Mouse (Mus musculus): ENCODE results near the gene Ypel2. TPM values are rescaled to one million over a fixed set of nuclear protein-coding genes. Genes with fewer than 3 reads are reported as not detected.
A peak's percentile ranks its signal among the peaks of the same experiment; 100 is the strongest.

Ypel2 gene
- polyA plus RNA-seq, 1 experiment from 2014 or later: 3.2 TPM

DNA sequence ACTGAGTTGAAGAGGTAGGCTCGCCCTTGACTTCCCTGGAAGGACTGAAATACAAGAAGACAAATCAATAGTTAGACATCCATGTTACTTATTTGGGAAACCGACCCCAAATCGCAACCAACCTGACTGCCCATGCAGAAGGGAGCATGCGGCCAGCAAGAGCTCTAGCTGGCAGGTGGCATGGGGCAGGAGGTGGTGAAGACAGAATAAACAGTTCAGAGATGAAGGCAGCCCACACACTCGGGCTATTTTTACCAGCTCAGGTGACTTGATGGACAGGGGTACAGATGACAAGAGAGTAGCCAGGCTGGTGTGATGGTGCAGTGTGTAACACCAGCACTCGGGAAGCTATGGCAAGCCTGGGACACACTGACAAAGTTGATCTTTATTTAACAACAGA lies 47.6 kb downstream of the Ypel2 start:
- H3K4me3 ChIP-seq (replicated peaks; ENCODE audit: low read length): no peak overlapping the region
- no peak for DNase-seq (ENCODE audit: low spot score)
- no peak overlapping the region for H3K9ac ChIP-seq
- ATAC-seq (ENCODE audit: low FRiP score): no peak
- H3K27me3 ChIP-seq (ENCODE audit: control insufficient read depth, insufficient read depth, low read length): no peaks in the 10 kb centered on the region
- WGBS: 81% methylated on average over 6 of the region's 6 CpGs
- H3K27ac ChIP-seq: no peak overlapping the region
- H3K4me1 ChIP-seq (replicated peaks; ENCODE audit: control insufficient read depth, insufficient read depth, low read length): peaks cover 13% of the 10 kb centered on the region
- H3K9me3 ChIP-seq (ENCODE audit: control insufficient read depth, low read length): no peaks in the 10 kb centered on the region
- H3K36me3 ChIP-seq (replicated peaks; ENCODE audit: control insufficient read depth, insufficient read depth): peaks cover 14% of the 10 kb centered on the region
- no peak overlapping the region for H3K4me2 ChIP-seq (replicated peaks)

DNA sequence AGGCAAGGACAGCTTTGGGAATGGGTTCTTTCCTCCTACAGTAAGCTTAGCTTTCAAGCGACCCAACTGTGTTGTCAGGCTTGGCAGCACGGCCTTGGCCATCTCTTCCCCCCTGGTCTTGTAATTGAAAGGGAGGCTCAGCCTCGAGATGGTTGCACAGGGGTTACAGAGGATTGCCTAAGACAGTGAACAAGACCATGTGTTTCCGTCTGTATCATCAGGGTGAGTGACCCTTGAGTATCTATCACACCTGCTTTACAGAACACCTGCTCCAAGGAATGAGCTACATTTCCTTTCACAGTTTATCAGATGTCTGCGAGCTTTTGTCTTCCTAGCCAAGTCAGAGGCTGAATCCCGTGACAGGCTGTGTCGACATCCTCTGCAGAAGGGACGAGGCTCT lies 48.4 kb downstream of the Ypel2 start:
- no peak for ATAC-seq (ENCODE audit: low FRiP score)

DNA sequence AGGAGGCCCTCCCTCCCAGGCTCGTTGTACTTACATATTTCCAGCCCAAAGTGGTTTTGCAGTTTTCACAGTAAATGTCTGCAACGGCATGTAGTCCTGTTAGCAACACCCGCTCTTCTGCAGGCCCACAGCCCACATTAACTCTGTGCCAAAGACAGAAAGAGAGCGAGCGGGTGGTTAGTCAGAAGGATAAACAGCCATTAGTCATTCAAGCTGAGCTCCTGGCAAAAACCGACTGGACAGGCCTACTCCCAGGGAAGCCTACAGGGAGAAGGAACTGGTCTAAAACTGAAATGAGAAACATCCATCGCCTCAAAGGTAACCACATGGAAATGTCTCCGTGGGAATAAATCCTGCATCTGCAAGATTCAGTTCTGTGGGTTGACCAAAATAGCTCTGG lies 49.0 kb downstream of the Ypel2 start:
- Histone ChIP-seq H3K9me3 (ENCODE audit: control insufficient read depth, low read length) (no peaks in the 10 kb centered on the region), H3K9ac (no peak overlapping the region), H3K4me1 (replicated peaks; ENCODE audit: control insufficient read depth, insufficient read depth, low read length) (peaks cover 8% of the 10 kb centered on the region), H3K4me3 (replicated peaks; ENCODE audit: low read length) (no peak overlapping the region), H3K27ac (no peak overlapping the region), H3K36me3 (replicated peaks; ENCODE audit: control insufficient read depth, insufficient read depth) (peaks cover 14% of the 10 kb centered on the region), H3K4me2 (replicated peaks) (no peak overlapping the region), H3K27me3 (ENCODE audit: control insufficient read depth, insufficient read depth, low read length) (no peaks in the 10 kb centered on the region)
- ATAC-seq (ENCODE audit: low FRiP score) (no peak), DNase-seq (ENCODE audit: low spot score) (no peak)
- WGBS: 75% methylated on average over 8 of the region's 8 CpGs

More for the DNA sequence above, 48.4 kb downstream of the Ypel2 start:
- Histone ChIP-seq H3K4me3 (replicated peaks; ENCODE audit: low read length) (no peak overlapping the region), H3K9ac (no peak overlapping the region), H3K9me3 (ENCODE audit: control insufficient read depth, low read length) (no peaks in the 10 kb centered on the region), H3K36me3 (replicated peaks; ENCODE audit: control insufficient read depth, insufficient read depth) (peaks cover 14% of the 10 kb centered on the region), H3K27ac (no peak overlapping the region), H3K27me3 (ENCODE audit: control insufficient read depth, insufficient read depth, low read length) (no peaks in the 10 kb centered on the region), H3K4me2 (replicated peaks) (no peak overlapping the region), H3K4me1 (replicated peaks; ENCODE audit: control insufficient read depth, insufficient read depth, low read length) (peaks cover 11% of the 10 kb centered on the region)
- 78% methylated on average over 8 of the region's 8 CpGs for WGBS
- no peak for DNase-seq (ENCODE audit: low spot score)

DNA sequence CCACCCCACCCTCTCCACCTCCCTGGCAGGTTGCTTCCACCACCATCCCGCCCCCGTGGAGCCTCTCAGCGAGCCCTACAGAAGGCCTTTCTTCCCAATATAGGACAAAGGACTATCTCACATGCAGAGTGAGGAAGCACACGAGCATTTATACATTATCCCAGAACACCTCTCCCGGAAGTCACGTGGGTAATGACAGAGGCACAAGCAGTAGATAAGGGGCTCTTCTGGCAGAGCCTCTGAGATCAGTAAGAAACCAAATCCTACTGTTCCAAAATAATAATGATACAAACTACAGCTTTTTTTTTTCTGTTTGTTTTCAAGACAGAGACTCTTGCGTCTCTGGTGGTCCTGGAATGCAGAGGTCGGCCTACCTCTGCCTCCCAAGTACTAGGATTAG lies 51.6 kb downstream of the Ypel2 start:
- H3K4me1 ChIP-seq (replicated peaks; ENCODE audit: control insufficient read depth, insufficient read depth, low read length): peaks cover 8% of the 10 kb centered on the region
- no peak overlapping the region for H3K27ac ChIP-seq
- no peaks in the 10 kb centered on the region for H3K27me3 ChIP-seq (ENCODE audit: control insufficient read depth, insufficient read depth, low read length)
- no peak overlapping the region for H3K9ac ChIP-seq
- no peaks in the 10 kb centered on the region for H3K9me3 ChIP-seq (ENCODE audit: control insufficient read depth, low read length)
- H3K4me2 ChIP-seq (replicated peaks): no peak overlapping the region
- no peak overlapping the region for H3K4me3 ChIP-seq (replicated peaks; ENCODE audit: low read length)
- peaks cover 14% of the 10 kb centered on the region for H3K36me3 ChIP-seq (replicated peaks; ENCODE audit: control insufficient read depth, insufficient read depth)
- ATAC-seq (ENCODE audit: low FRiP score) (no peak), DNase-seq (ENCODE audit: low spot score) (no peak)
- WGBS: 91% methylated on average over 8 of the region's 8 CpGs

DNA sequence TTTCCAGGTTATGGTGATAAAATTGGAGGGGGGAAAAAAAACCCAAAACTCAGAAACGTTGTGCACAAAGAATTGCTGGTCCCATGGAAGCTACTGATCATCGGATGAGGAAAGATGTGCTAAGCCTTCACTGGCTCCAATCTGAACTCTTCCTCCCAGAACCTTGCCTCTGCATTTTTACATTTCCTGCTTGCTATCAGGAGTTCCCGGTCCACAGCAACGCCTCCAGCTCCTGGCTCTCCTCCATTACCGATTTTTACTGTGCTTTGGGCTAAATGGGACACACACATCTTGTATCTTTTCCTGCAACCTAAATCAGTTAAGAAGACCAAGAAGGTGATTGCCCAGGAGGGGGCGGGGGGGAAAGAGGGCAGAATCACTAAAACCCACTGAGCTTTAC lies 54.0 kb downstream of the Ypel2 start:
- ATAC-seq (ENCODE audit: low FRiP score): no peak
- Histone ChIP-seq H3K36me3 (replicated peaks; ENCODE audit: control insufficient read depth, insufficient read depth) (peaks cover 14% of the 10 kb centered on the region), H3K4me2 (replicated peaks) (no peak overlapping the region), H3K4me1 (replicated peaks; ENCODE audit: control insufficient read depth, insufficient read depth, low read length) (no peaks in the 10 kb centered on the region), H3K27me3 (ENCODE audit: control insufficient read depth, insufficient read depth, low read length) (no peaks in the 10 kb centered on the region), H3K9ac (no peak overlapping the region), H3K9me3 (ENCODE audit: control insufficient read depth, low read length) (no peaks in the 10 kb centered on the region), H3K4me3 (replicated peaks; ENCODE audit: low read length) (no peak overlapping the region), H3K27ac (no peak overlapping the region)
- no peak for DNase-seq (ENCODE audit: low spot score)
- WGBS: 84% methylated on average over 6 of the region's 6 CpGs

DNA sequence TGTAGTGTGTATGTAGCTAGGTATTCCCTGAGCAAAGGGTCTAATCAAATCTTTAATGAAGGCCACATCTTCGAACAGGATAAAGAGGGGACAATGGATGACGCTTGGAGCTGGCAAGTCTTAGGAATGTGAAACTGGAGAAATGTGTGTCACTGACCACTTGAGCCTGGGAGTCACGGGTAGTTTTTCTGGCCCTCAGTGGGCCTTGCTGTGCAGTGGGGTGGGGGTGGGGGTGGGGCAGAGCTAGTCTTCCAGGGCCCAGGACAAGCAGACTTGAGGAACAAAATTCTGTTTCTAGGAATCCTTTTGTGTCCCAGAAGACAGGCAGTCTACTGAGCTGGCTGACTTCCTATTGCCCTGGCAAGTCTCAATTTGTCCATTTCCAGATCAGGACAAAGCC lies 55.0 kb downstream of the Ypel2 start:
- DNase-seq (ENCODE audit: low spot score) (no peak), ATAC-seq (ENCODE audit: low FRiP score) (no peak)
- Histone ChIP-seq H3K36me3 (replicated peaks; ENCODE audit: control insufficient read depth, insufficient read depth) (peaks cover 6% of the 10 kb centered on the region; the same call in 1 of the 2 replicates), H3K4me1 (replicated peaks; ENCODE audit: control insufficient read depth, insufficient read depth, low read length) (no peaks in the 10 kb centered on the region), H3K4me2 (replicated peaks) (no peak overlapping the region), H3K4me3 (replicated peaks; ENCODE audit: low read length) (no peak overlapping the region), H3K9me3 (ENCODE audit: control insufficient read depth, low read length) (no peaks in the 10 kb centered on the region), H3K9ac (no peak overlapping the region), H3K27me3 (ENCODE audit: control insufficient read depth, insufficient read depth, low read length) (no peaks in the 10 kb centered on the region), H3K27ac (no peak overlapping the region)
- 76% methylated on average over 3 of the region's 3 CpGs for WGBS

DNA sequence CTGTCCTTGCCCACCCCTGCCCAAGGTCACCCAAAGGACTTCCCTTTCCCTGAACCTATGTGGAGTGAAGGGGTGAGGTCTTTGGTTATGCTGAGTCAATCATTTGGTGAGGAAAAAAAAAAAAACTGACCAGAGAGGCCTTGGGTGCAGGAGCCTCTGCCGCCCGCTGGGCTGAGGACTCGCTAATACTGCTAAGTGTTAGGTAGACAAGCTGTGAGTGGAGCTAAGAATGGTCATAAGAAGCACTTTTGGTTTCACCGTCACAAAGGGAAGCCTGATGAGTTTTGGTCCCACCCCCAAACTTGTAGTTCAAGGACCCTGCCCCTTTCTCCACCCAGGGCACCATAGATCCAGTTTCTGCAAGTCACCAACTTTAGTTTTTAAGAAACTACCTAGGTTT lies 55.4 kb downstream of the Ypel2 start:
- Histone ChIP-seq H3K36me3 (replicated peaks; ENCODE audit: control insufficient read depth, insufficient read depth) (peaks cover 1% of the 10 kb centered on the region; the same call in 1 of the 2 replicates), H3K9me3 (ENCODE audit: control insufficient read depth, low read length) (no peaks in the 10 kb centered on the region), H3K27ac (no peak overlapping the region), H3K27me3 (ENCODE audit: control insufficient read depth, insufficient read depth, low read length) (no peaks in the 10 kb centered on the region), H3K4me3 (replicated peaks; ENCODE audit: low read length) (no peak overlapping the region), H3K4me2 (replicated peaks) (no peak overlapping the region), H3K4me1 (replicated peaks; ENCODE audit: control insufficient read depth, insufficient read depth, low read length) (no peaks in the 10 kb centered on the region), H3K9ac (no peak overlapping the region)
- WGBS: 91% methylated on average over 4 of the region's 4 CpGs
- DNase-seq (ENCODE audit: low spot score) (no peak), ATAC-seq (ENCODE audit: low FRiP score) (no peak)

DNA sequence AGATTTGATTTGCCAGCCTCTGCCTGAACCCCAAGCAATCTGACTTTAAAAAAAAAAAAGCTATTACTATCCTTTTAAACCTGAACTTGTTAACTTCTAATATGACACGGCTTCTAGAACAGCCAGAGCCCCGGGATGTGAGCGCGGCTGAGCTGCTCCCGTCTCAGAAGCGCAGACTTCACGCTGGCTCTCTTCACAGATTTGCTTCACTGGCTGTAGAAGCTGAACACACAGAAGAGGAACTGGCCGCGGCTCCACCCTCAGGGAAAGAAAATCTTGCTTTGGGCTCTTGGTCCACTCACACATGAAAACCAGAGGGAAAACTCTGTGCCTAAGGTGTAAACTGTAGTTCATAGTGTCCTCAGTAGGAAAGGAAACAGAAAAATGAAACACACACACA lies 56.6 kb downstream of the Ypel2 start:
- no peak overlapping the region for H3K4me2 ChIP-seq (replicated peaks)
- H3K4me1 ChIP-seq (replicated peaks; ENCODE audit: control insufficient read depth, insufficient read depth, low read length): no peaks in the 10 kb centered on the region
- ATAC-seq (ENCODE audit: low FRiP score) (no peak), DNase-seq (ENCODE audit: low spot score) (no peak)
- no peaks in the 10 kb centered on the region for H3K9me3 ChIP-seq (ENCODE audit: control insufficient read depth, low read length)
- no peak overlapping the region for H3K27ac ChIP-seq
- H3K27me3 ChIP-seq (ENCODE audit: control insufficient read depth, insufficient read depth, low read length): no peaks in the 10 kb centered on the region
- no peak overlapping the region for H3K9ac ChIP-seq
- no peaks in the 10 kb centered on the region; the same call in 1 of the 2 replicates for H3K36me3 ChIP-seq (replicated peaks; ENCODE audit: control insufficient read depth, insufficient read depth)
- 60% methylated on average over 9 of the region's 9 CpGs for WGBS
- H3K4me3 ChIP-seq (replicated peaks; ENCODE audit: low read length): no peak overlapping the region

DNA sequence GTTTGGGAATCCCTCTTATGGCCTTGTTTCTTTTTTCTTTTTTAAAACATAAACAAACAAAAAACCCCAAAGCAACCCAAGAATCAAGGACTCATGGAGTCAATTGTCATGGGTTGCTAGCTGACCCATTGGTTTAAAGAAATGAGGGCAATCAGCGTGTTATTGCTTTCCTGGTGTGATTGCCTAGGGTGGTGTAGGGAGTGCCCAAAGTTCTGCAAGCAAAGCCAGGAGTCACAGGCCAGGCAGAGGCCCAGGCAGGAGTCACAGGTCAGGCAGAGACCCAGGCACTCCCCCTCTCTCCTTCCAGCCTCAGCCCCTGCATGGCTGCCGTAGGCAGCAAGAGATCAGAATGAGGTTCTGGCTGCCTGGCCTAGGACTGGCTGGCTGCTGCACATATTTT lies 58.6 kb downstream of the Ypel2 start:
- 80% methylated on average over 2 of the region's 2 CpGs for WGBS

DNA sequence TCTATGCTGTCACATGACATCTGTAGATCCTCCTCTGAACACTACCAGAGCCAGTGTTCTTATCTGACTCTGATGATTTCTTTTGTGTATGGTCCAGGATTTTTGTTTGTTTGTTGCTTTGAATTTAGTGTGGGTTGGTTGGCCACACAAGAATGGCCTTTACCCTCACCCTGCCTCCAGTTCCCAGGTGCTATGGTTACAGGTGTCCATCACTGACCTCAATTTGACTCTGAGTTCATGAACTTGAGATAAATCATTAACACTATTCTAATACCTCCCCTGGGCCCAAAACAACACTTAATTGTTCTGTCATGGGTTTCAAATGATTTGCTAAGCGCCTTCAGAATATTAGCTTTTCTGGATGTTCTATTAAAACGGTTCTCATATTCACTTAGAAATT lies 61.3 kb downstream of the Ypel2 start:
- H3K9ac ChIP-seq: no peak overlapping the region
- no peaks in the 10 kb centered on the region; the same call in 1 of the 2 replicates for H3K4me1 ChIP-seq (replicated peaks; ENCODE audit: control insufficient read depth, insufficient read depth, low read length)
- H3K4me2 ChIP-seq (replicated peaks): no peak overlapping the region
- H3K27ac ChIP-seq: no peak overlapping the region
- 92% methylated on average over 2 of the region's 2 CpGs for WGBS
- H3K36me3 ChIP-seq (replicated peaks; ENCODE audit: control insufficient read depth, insufficient read depth): no peaks in the 10 kb centered on the region
- no peaks in the 10 kb centered on the region for H3K27me3 ChIP-seq (ENCODE audit: control insufficient read depth, insufficient read depth, low read length)
- DNase-seq (ENCODE audit: low spot score) (no peak), ATAC-seq (ENCODE audit: low FRiP score) (no peak)
- no peaks in the 10 kb centered on the region for H3K9me3 ChIP-seq (ENCODE audit: control insufficient read depth, low read length)
- H3K4me3 ChIP-seq (replicated peaks; ENCODE audit: low read length): no peak overlapping the region

More for the DNA sequence above, 58.6 kb downstream of the Ypel2 start:
- no peaks in the 10 kb centered on the region for H3K9me3 ChIP-seq (ENCODE audit: control insufficient read depth, low read length)
- no peaks in the 10 kb centered on the region for H3K27me3 ChIP-seq (ENCODE audit: control insufficient read depth, insufficient read depth, low read length)
- H3K4me2 ChIP-seq (replicated peaks): no peak overlapping the region
- H3K4me3 ChIP-seq (replicated peaks; ENCODE audit: low read length): no peak overlapping the region
- H3K4me1 ChIP-seq (replicated peaks; ENCODE audit: control insufficient read depth, insufficient read depth, low read length): no peaks in the 10 kb centered on the region; the same call in 1 of the 2 replicates
- ATAC-seq (ENCODE audit: low FRiP score) (no peak), DNase-seq (ENCODE audit: low spot score) (no peak)
- H3K36me3 ChIP-seq (replicated peaks; ENCODE audit: control insufficient read depth, insufficient read depth): no peaks in the 10 kb centered on the region; the same call in 1 of the 2 replicates
- 0 out of 2 replicates have a peak overlapping the region, but pooled peaks have one; percentile 5 for H3K27ac ChIP-seq
- no peak overlapping the region for H3K9ac ChIP-seq
